Mouse (Mus musculus) myocyte (in vitro differentiated cells): ENCODE measurements around the gene Ptpro.

Experiments used
- CEBPB ChIP-seq: IDR thresholded peaks from 2 replicates; pipeline ENCODE4 v1.6.1; 2011; ENCODE audit warnings: mild to moderate bottlenecking, moderate library complexity; ENCODE audit not compliant: poor library complexity, insufficient read depth, severe bottlenecking
- MYOD1 ChIP-seq, 3 experiments: IDR thresholded peaks; one replicate each; pipeline ENCODE4 v1.6.1; 2011; ENCODE audit warnings: control low read depth in 2 of 3, low read depth in 2 of 3, mild to moderate bottlenecking in 2 of 3, moderate library complexity in 1 of 3; ENCODE audit not compliant: insufficient read length in 2 of 3, control insufficient read depth in 1 of 3

GRCm38 (mm10) chr6:137433521-137434137 lies 181.5 kb downstream of the Ptpro start:
- TF ChIP-seq CEBPB (no peak), MYOD1 (IDR thresholded peaks at IDR 0.05; ENCODE audit: control insufficient read depth in 1 of 3, insufficient read length in 2 of 3, low read depth in 2 of 3) (no peak)
